Mouse (Mus musculus) brain, adult 2 months (tissue): ENCODE data around the gene Mbnl2.

ENCODE experiments used
- DNase-seq: peaks from one replicate; pipeline ENCODE4 v3.0.0; 2011; ENCODE audit warnings: low read depth, low spot score

Mbnl2 gene

GRCm38 (mm10) chr14:120409854-120410253, 134.4 kb downstream of the Mbnl2 start:
- DNase-seq, result peak; percentile 63

- peak; percentile 66 for DNase-seq
Measured at GRCm38 (mm10) chr14:120416886-120417285, 141.4 kb downstream of the Mbnl2 start.

GRCm38 (mm10) chr14:120418964-120419363, 143.5 kb downstream of the Mbnl2 start:
- DNase-seq, result no peak

GRCm38 (mm10) chr14:120428497-120428896, 153.0 kb downstream of the Mbnl2 start:
- DNase-seq, result peak; percentile 80

- DNase-seq, result no peak
Measured at GRCm38 (mm10) chr14:120432773-120433172, 157.3 kb downstream of the Mbnl2 start.

- peak; percentile 76 for DNase-seq
Measured at GRCm38 (mm10) chr14:120433931-120434398, 158.5 kb downstream of the Mbnl2 start.

GRCm38 (mm10) chr14:120434831-120435230, 159.4 kb downstream of the Mbnl2 start:
- DNase-seq, result no peak

- DNase-seq, result no peak
Measured at GRCm38 (mm10) chr14:120440716-120441115, 165.2 kb downstream of the Mbnl2 start.

GRCm38 (mm10) chr14:120441256-120441655, 165.8 kb downstream of the Mbnl2 start:
- peak; percentile 43 for DNase-seq

GRCm38 (mm10) chr14:120441836-120442235, 166.4 kb downstream of the Mbnl2 start:
- DNase-seq, result peak; percentile 14

- peak; percentile 15 for DNase-seq
Measured at GRCm38 (mm10) chr14:120454221-120454620, 178.8 kb downstream of the Mbnl2 start.

- DNase-seq, result no peak
Measured at GRCm38 (mm10) chr14:120463938-120464727, 188.7 kb downstream of the Mbnl2 start.

- peak; percentile 19 for DNase-seq
Measured at GRCm38 (mm10) chr14:120466816-120467215, 191.3 kb downstream of the Mbnl2 start.

GRCm38 (mm10) chr14:120469126-120469790, 193.8 kb downstream of the Mbnl2 start:
- DNase-seq, result no peak

GRCm38 (mm10) chr14:120476186-120476697, 200.8 kb downstream of the Mbnl2 start:
- no peak for DNase-seq

- DNase-seq, result peak; percentile 100
Measured at GRCm38 (mm10) chr14:120477288-120477981, 202.0 kb downstream of the Mbnl2 start.

- DNase-seq, result peak; percentile 99
Measured at GRCm38 (mm10) chr14:120477982-120478568, 202.6 kb downstream of the Mbnl2 start, which contains the start of gene Rap2a. Gene Rap2a, plus strand, starts transcription at chr14:120478444.

- DNase-seq, result peak; percentile 46
Measured at GRCm38 (mm10) chr14:120478641-120479341, 203.3 kb downstream of the Mbnl2 start.

GRCm38 (mm10) chr14:120480341-120480900, 205.0 kb downstream of the Mbnl2 start:
- DNase-seq, result no peak

- DNase-seq, result no peak
Measured at GRCm38 (mm10) chr14:120480927-120481326, 205.5 kb downstream of the Mbnl2 start.
